Mouse (Mus musculus) lung, postnatal 25 days (tissue): ENCODE data around the gene Mfsd2a.
"Not testable (repeated sequence)": the region's sequence is repeated elsewhere in the genome, so short reads cannot be mapped to it uniquely, and the experiment has no call there.

Source experiments
- DNase-seq: peaks from one replicate; pipeline ENCODE4 v3.0.0; 2022; ENCODE audit warnings: low spot score

The Mfsd2a gene

GRCm38 (mm10) chr4:122961100-122961567 is at the start of gene Mfsd2a:
Mfsd2a (minus strand) TSS chr4:122961188.
- peak; percentile 64 for DNase-seq

- peak; percentile 40 for DNase-seq
Observed at GRCm38 (mm10) chr4:123005054-123005966, 44.3 kb upstream of the Mfsd2a start.

- no peak for DNase-seq
Observed at GRCm38 (mm10) chr4:123000617-123001342, 39.8 kb upstream of the Mfsd2a start.

GRCm38 (mm10) chr4:123000130-123000529 is 39.1 kb upstream of the Mfsd2a start:
- DNase-seq, result no peak

GRCm38 (mm10) chr4:122999263-122999691 is 38.3 kb upstream of the Mfsd2a start:
- DNase-seq, result no peak

- no peak for DNase-seq
Observed at GRCm38 (mm10) chr4:122998537-122999262, 37.7 kb upstream of the Mfsd2a start.

- DNase-seq, result peak; percentile 29
Observed at GRCm38 (mm10) chr4:122996618-122997381, 35.8 kb upstream of the Mfsd2a start.

GRCm38 (mm10) chr4:122996221-122996617 is 35.2 kb upstream of the Mfsd2a start:
- no peak for DNase-seq

- DNase-seq, result peak; percentile 88
Observed at GRCm38 (mm10) chr4:122995404-122996220, 34.6 kb upstream of the Mfsd2a start, which contains the start of gene Mycl. Mycl (plus strand) TSS chr4:122995652.

GRCm38 (mm10) chr4:122992276-122992675 is 31.3 kb upstream of the Mfsd2a start:
- DNase-seq, result no peak

GRCm38 (mm10) chr4:122991177-122991576 is 30.2 kb upstream of the Mfsd2a start:
- no peak for DNase-seq

- DNase-seq, result not testable (repeated sequence)
Observed at GRCm38 (mm10) chr4:122988004-122988403, 27.0 kb upstream of the Mfsd2a start.

- no peak for DNase-seq
Observed at GRCm38 (mm10) chr4:122987421-122987820, 26.4 kb upstream of the Mfsd2a start.

GRCm38 (mm10) chr4:122985110-122985509 is 24.1 kb upstream of the Mfsd2a start:
- peak; percentile 79 for DNase-seq

GRCm38 (mm10) chr4:122983486-122984261 is 22.7 kb upstream of the Mfsd2a start:
- no peak for DNase-seq

GRCm38 (mm10) chr4:122982537-122982936 is 21.5 kb upstream of the Mfsd2a start:
- no peak for DNase-seq

- no peak for DNase-seq
Observed at GRCm38 (mm10) chr4:122981930-122982329, 20.9 kb upstream of the Mfsd2a start.

GRCm38 (mm10) chr4:122981238-122981637 is 20.2 kb upstream of the Mfsd2a start:
- DNase-seq, result no peak

- no peak for DNase-seq
Observed at GRCm38 (mm10) chr4:122980684-122981083, 19.7 kb upstream of the Mfsd2a start.

- DNase-seq, result no peak
Observed at GRCm38 (mm10) chr4:122979826-122980225, 18.8 kb upstream of the Mfsd2a start.
